Mouse (Mus musculus) macrophage (primary cell): ENCODE measurements around the gene Tor4a. TPM values are rescaled to one million over a fixed set of nuclear protein-coding genes. Genes with fewer than 3 reads are reported as not detected.

ENCODE experiments used
- H3K27ac ChIP-seq: fragments of 350-480 bp; formaldehyde crosslinking; 2 replicates; pipeline ENCODE4 v1.9.0; 2021
- H3K36me3 ChIP-seq: fragments of 350-480 bp; formaldehyde crosslinking; 2 replicates; pipeline ENCODE4 v1.9.0; 2021; ENCODE audit errors: inconsistent target
- H3K4me3 ChIP-seq: fragments of 350-480 bp; formaldehyde crosslinking; 2 replicates; pipeline ENCODE4 v1.9.0; 2021; ENCODE audit errors: inconsistent target
- H3K79me2 ChIP-seq: fragments of 350-480 bp; formaldehyde crosslinking; 2 replicates; pipeline ENCODE4 v1.9.0; 2021; ENCODE audit errors: inconsistent target
- WGBS: methylation state at CpG from one replicate; pipeline ENCODE4 v1.1.7; 2026; ENCODE audit warnings: inconsistent platforms; ENCODE audit not compliant: missing documents; 5-methylcytosine and 5-hydroxymethylcytosine counted together
- polyA plus RNA-seq: library from polyadenylated mRNA; stranded (reverse); fragments of 250-400 nt; gene quantifications from 3 replicates; pipeline ENCODE4 v1.2.4, GENCODE M21; 2018; ENCODE audit warnings: inconsistent platforms

The Tor4a gene
- polyA plus RNA-seq, 1 experiment from 2014 or later = 57.4 TPM

DNA sequence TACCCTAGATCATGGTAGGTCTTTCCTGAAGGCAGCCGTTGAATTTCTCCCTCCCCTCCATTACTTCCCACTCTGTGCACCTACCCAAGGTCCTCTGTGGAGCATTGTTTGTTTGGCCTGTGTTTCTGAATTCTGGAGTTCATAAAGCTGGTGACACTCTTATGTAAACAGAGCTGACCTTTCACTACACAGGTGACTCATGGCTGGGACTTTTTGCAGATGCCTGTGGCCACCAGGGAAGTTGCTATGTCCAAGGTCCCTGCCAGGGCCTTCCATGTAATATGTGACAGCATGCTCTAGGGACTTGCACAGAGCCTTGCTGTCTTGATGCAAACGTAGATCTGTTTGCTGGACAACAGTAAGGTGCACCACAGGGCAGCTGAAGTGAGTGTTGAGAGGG, 47.0 kb downstream of the Tor4a start:
- H3K4me3 ChIP-seq = no peak overlapping the region
- H3K79me2 ChIP-seq = no peaks in the 10 kb centered on the region
- H3K36me3 ChIP-seq = no peaks in the 10 kb centered on the region
- 89% methylated on average over 2 of the region's 2 CpGs for WGBS
- H3K27ac ChIP-seq = no peak overlapping the region

DNA sequence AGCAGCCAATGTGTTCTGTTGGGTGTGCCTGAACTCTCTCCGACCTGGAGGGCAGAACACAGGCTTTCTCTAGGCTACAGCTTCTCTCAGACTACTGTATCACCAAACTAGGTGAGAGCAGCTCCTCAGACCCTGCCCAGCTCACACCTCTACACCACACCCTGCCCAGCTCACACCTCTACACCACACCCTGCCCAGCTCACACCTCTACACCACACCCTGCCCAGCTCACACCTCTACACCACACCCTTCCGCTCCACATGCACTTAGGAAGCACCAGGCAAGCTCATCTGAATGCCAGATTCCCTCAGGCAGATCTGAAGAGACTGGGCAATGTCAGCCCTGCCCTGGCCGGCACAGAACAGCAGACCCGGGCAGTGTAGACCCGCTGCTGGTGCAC, 48.8 kb downstream of the Tor4a start:
- Histone ChIP-seq H3K79me2 (no peaks in the 10 kb centered on the region), H3K36me3 (no peaks in the 10 kb centered on the region), H3K27ac (no peak overlapping the region), H3K4me3 (no peak overlapping the region)
- WGBS = 91% methylated on average over 5 of the region's 5 CpGs

DNA sequence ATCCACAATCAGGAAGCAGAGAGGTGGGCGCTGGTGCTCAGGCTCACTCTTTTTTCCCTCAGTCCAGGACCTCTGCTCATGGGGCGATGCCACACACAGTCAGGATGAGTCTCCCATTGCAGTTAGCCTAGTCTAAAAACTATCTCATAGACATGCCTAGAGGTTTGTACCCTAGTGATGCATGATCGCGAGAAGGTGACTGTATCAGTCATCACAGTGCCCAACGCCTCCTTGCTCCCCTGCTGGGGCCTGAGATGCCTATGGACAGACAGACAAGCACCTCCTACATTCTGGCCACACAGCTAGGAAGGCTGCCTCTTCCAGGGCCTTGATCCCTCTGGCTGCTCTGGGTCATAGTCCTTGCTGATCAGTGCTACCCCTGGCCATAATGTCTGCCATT, 49.3 kb downstream of the Tor4a start:
- H3K27ac ChIP-seq = no peak overlapping the region

DNA sequence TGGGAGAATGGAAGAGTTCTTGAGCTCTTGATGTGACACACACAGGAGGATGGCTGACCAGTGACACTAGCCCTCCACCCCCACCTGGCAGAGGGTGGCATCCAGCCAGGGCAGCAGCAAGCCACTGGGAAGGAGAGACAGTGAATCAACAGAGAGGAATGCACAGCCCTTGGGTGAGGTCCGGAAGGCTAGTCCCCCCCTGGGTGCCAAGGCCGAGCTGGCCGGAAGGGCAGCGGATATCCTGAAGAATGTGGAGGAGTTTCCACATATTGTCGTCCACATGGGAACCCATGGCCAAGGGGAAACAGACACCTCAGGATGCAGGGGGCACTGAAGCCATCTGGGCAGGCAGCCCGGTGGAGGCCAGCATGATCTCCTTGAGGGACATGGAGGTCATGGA, 51.3 kb downstream of the Tor4a start:
- WGBS = 89% methylated on average over 6 of the region's 6 CpGs
- H3K4me3 ChIP-seq = no peak overlapping the region
- no peak overlapping the region for H3K27ac ChIP-seq
- H3K36me3 ChIP-seq = no peaks in the 10 kb centered on the region
- H3K79me2 ChIP-seq = no peaks in the 10 kb centered on the region

More for the DNA sequence above, 49.3 kb downstream of the Tor4a start:
- Histone ChIP-seq H3K79me2 (no peaks in the 10 kb centered on the region), H3K36me3 (no peaks in the 10 kb centered on the region), H3K4me3 (no peak overlapping the region)
- WGBS = 93% methylated on average over 5 of the region's 5 CpGs

Other genes starting within 250 kb of the Tor4a start
- 4.4 to 23.2 TPM (median 5.6 TPM) in 3 replicates for gene Zmynd19, start 247.1 kb downstream of the Tor4a start, polyA plus RNA-seq
- 5.7 to 9.6 TPM (median 7.8 TPM) in 3 replicates for gene Dph7, start 234.5 kb downstream of the Tor4a start, polyA plus RNA-seq
- 63.2 to 80.5 TPM (median 76.8 TPM) in 3 replicates for gene Mrpl41, start 221.8 kb downstream of the Tor4a start, polyA plus RNA-seq
- 43.8 to 153 TPM (median 111 TPM) in 3 replicates for gene Pnpla7, start 220.9 kb downstream of the Tor4a start, polyA plus RNA-seq
- gene Nsmf, start 142.5 kb downstream of the Tor4a start, polyA plus RNA-seq = 4.8 to 12.0 TPM (median 8.9 TPM) in 3 replicates
- gene Entpd8, start 116.6 kb downstream of the Tor4a start, polyA plus RNA-seq = not detected in 3 replicates
- gene Noxa1, start 101.7 kb downstream of the Tor4a start, polyA plus RNA-seq = not detected in 3 replicates
- gene Nrarp, start 16.1 kb downstream of the Tor4a start, polyA plus RNA-seq = not detected in 3 replicates
- gene Nelfb, start 14.6 kb upstream of the Tor4a start, polyA plus RNA-seq = 18.9 to 30.4 TPM (median 29.5 TPM) in 3 replicates
- gene Stpg3, start 17.8 kb upstream of the Tor4a start, polyA plus RNA-seq = not detected in 3 replicates
- not detected in 3 replicates for gene Fam166a, start 21.9 kb upstream of the Tor4a start, polyA plus RNA-seq
- 49.1 to 144 TPM (median 76.8 TPM) in 3 replicates for gene Tubb4b, start 27.8 kb upstream of the Tor4a start, polyA plus RNA-seq
- gene Slc34a3, start 37.5 kb upstream of the Tor4a start, polyA plus RNA-seq = not detected in 3 replicates
- gene Rnf224, start 39.9 kb upstream of the Tor4a start, polyA plus RNA-seq = not detected in 3 replicates
- 0.21 to 0.42 TPM in 2 of 3 replicates, not detected in the other for gene Rnf208, start 45.4 kb upstream of the Tor4a start, polyA plus RNA-seq
- not detected in 3 replicates for gene Cysrt1, start 45.6 kb upstream of the Tor4a start, polyA plus RNA-seq
- gene AL732309.1, start 50.0 kb upstream of the Tor4a start, polyA plus RNA-seq = 3.0 to 6.1 TPM (median 4.7 TPM) in 3 replicates
- gene Tmem203, start 58.6 kb upstream of the Tor4a start, polyA plus RNA-seq = 5.9 to 17.1 TPM (median 12.4 TPM) in 3 replicates
- 6.1 to 7.8 TPM (median 6.6 TPM) in 3 replicates for gene Tprn, start 65.7 kb upstream of the Tor4a start, polyA plus RNA-seq
- 26.0 to 60.7 TPM (median 55.7 TPM) in 3 replicates for gene Ssna1, start 75.6 kb upstream of the Tor4a start, polyA plus RNA-seq
- gene Anapc2, start 75.6 kb upstream of the Tor4a start, polyA plus RNA-seq = 51.0 to 59.8 TPM (median 54.1 TPM) in 3 replicates
- gene Tmem210, start 91.3 kb upstream of the Tor4a start, polyA plus RNA-seq = not detected in 3 replicates
- not detected in 3 replicates for gene Lrrc26, start 93.0 kb upstream of the Tor4a start, polyA plus RNA-seq
- not detected in 3 replicates for gene Grin1, start 122.3 kb upstream of the Tor4a start, polyA plus RNA-seq
- gene Man1b1, start 135.5 kb upstream of the Tor4a start, polyA plus RNA-seq = 36.0 to 43.5 TPM (median 43.4 TPM) in 3 replicates
- gene Dpp7, start 159.5 kb upstream of the Tor4a start, polyA plus RNA-seq = 101 to 192 TPM (median 107 TPM) in 3 replicates
- gene Uap1l1, start 168.8 kb upstream of the Tor4a start, polyA plus RNA-seq = 55.8 to 128 TPM (median 119 TPM) in 3 replicates
- gene Sapcd2, start 175.4 kb upstream of the Tor4a start, polyA plus RNA-seq = 0.13 to 0.73 TPM in 2 of 3 replicates, not detected in the other
- 0.07 TPM in 1 of 3 replicates, not detected in the others for gene Entpd2, start 199.0 kb upstream of the Tor4a start, polyA plus RNA-seq
- 1.2 to 2.9 TPM (median 2.5 TPM) in 3 replicates for gene Npdc1, start 202.5 kb upstream of the Tor4a start, polyA plus RNA-seq
- 1.3 to 2.4 TPM (median 2.2 TPM) in 3 replicates for gene Fut7, start 226.4 kb upstream of the Tor4a start, polyA plus RNA-seq
- gene Abca2, start 231.8 kb upstream of the Tor4a start, polyA plus RNA-seq = 9.5 to 19.7 TPM (median 13.5 TPM) in 3 replicates